Mouse (Mus musculus) C2C12 (cell line): ENCODE measurements around the gene Pla2g15. TPM values are rescaled to one million over a fixed set of nuclear protein-coding genes. Genes with fewer than 3 reads are reported as not detected.

ENCODE experiments used
- H3K27me3 ChIP-seq: one replicate; pipeline ENCODE4 v1.6.1; 2011; ENCODE audit not compliant: control insufficient read depth, insufficient read depth, insufficient read length
- H3K36me3 ChIP-seq: one replicate; pipeline ENCODE4 v1.6.1; 2011; ENCODE audit not compliant: control insufficient read depth, insufficient read depth
- H3K4me3 ChIP-seq: one replicate; pipeline ENCODE4 v1.5.1; 2011; ENCODE audit warnings: mild to moderate bottlenecking, control low read depth; ENCODE audit not compliant: poor library complexity, insufficient read depth, severe bottlenecking
- H3K79me2 ChIP-seq: one replicate; pipeline ENCODE4 v1.6.1; 2011; ENCODE audit not compliant: control insufficient read depth, insufficient read depth
- H3K79me3 ChIP-seq: one replicate; pipeline ENCODE4 v1.6.1; 2011; ENCODE audit warnings: low read depth, control low read depth
- H3ac ChIP-seq: one replicate; pipeline ENCODE3; 2011; ENCODE audit warnings: low read depth; ENCODE audit not compliant: control insufficient read depth, insufficient read length
- CEBPB ChIP-seq: IDR thresholded peaks from one replicate; pipeline ENCODE4 v1.6.1; 2011; ENCODE audit warnings: low read depth, mild to moderate bottlenecking, control low read depth, moderate library complexity
- CTCF ChIP-seq: IDR thresholded peaks from one replicate; pipeline ENCODE4 v1.5.1; 2011; ENCODE audit not compliant: control insufficient read depth, insufficient read depth, insufficient read length
- FOSL1 ChIP-seq: IDR thresholded peaks from one replicate; pipeline ENCODE4 v1.8.0; 2011; ENCODE audit warnings: mild to moderate bottlenecking, low read length; ENCODE audit not compliant: poor library complexity, insufficient read depth, severe bottlenecking
- MAX ChIP-seq: IDR thresholded peaks from one replicate; pipeline ENCODE4 v1.6.1; 2011; ENCODE audit warnings: mild to moderate bottlenecking, control low read depth
- MYOD1 ChIP-seq: IDR thresholded peaks from one replicate; pipeline ENCODE4 v1.6.1; 2011; ENCODE audit warnings: low read depth; ENCODE audit not compliant: control insufficient read depth, insufficient read length
- MYOG ChIP-seq: IDR thresholded peaks from one replicate; pipeline ENCODE4 v1.6.1; 2011; ENCODE audit not compliant: control insufficient read depth, insufficient read length; ENCODE audit errors: extremely low read depth
- USF1 ChIP-seq: IDR thresholded peaks from one replicate; pipeline ENCODE4 v1.6.1; 2011; ENCODE audit warnings: low read depth, mild to moderate bottlenecking, control low read depth, moderate library complexity
- polyA plus RNA-seq: library from polyadenylated mRNA; unstranded; fragments of >200 nt; fragmentation: generic; extraction: Trizol; gene quantifications from one replicate; pipeline ENCODE4 v1.2.1, GENCODE M21; 2012; ENCODE audit warnings: missing spikeins

Pla2g15 gene
- polyA plus RNA-seq, 1 experiment: 13.0 TPM

- H3K79me2 ChIP-seq: no peaks in the 10 kb centered on the region
- H3K27me3 ChIP-seq: no peaks in the 10 kb centered on the region
- no peak overlapping the region for H3K4me3 ChIP-seq
- H3ac ChIP-seq: no peak overlapping the region
- H3K79me3 ChIP-seq: no peaks in the 10 kb centered on the region
- peaks cover 3% of the 10 kb centered on the region for H3K36me3 ChIP-seq
- no peak for TF ChIP-seq USF1
- no peak for TF ChIP-seq FOSL1
- TF ChIP-seq CEBPB: no peak
- TF ChIP-seq CTCF: no peak
- TF ChIP-seq MAX: no peak
- TF ChIP-seq MYOD1: no peak
- no peak for TF ChIP-seq MYOG
Observed at GRCm38 (mm10) chr8:106135672-106136071, 14.5 kb upstream of the Pla2g15 start.

GRCm38 (mm10) chr8:106136156-106137130 lies 13.8 kb upstream of the Pla2g15 start, which contains the start of gene Esrp2:
TSS of gene Esrp2 (minus strand) at chr8:106136974.
- Histone ChIP-seq H3K79me3 (no peaks in the 10 kb centered on the region), H3K27me3 (no peaks in the 10 kb centered on the region), H3ac (no peak within 1 kb of the TSS), H3K79me2 (no peaks in the 10 kb centered on the region), H3K36me3 (peaks cover 3% of the 10 kb centered on the region), H3K4me3 (peak within 1 kb of the TSS; percentile 33)
- TF ChIP-seq MYOG (no peak), CTCF (no peak), MAX (no peak), FOSL1 (no peak), USF1 (no peak), CEBPB (no peak), MYOD1 (no peak)

GRCm38 (mm10) chr8:106137218-106137905 lies 12.8 kb upstream of the Pla2g15 start:
- TF ChIP-seq CTCF: no peak
- TF ChIP-seq USF1: no peak
- TF ChIP-seq MYOG: no peak
- TF ChIP-seq MYOD1: no peak
- TF ChIP-seq FOSL1: no peak
- TF ChIP-seq CEBPB: no peak
- TF ChIP-seq MAX: no peak
- H3K36me3 ChIP-seq: peaks cover 3% of the 10 kb centered on the region
- H3K79me3 ChIP-seq: no peaks in the 10 kb centered on the region
- H3ac ChIP-seq: no peak overlapping the region
- no peaks in the 10 kb centered on the region for H3K27me3 ChIP-seq
- no peak overlapping the region for H3K4me3 ChIP-seq
- H3K79me2 ChIP-seq: no peaks in the 10 kb centered on the region

- no peaks in the 10 kb centered on the region for H3K79me2 ChIP-seq
- peak overlapping the region; percentile 66 for H3ac ChIP-seq
- H3K79me3 ChIP-seq: no peaks in the 10 kb centered on the region
- H3K4me3 ChIP-seq: peak overlapping the region; percentile 33
- H3K27me3 ChIP-seq: no peaks in the 10 kb centered on the region
- no peaks in the 10 kb centered on the region for H3K36me3 ChIP-seq
- TF ChIP-seq USF1 (no peak), FOSL1 (no peak), MAX (no peak), MYOD1 (no peak)
Observed at GRCm38 (mm10) chr8:106137906-106138477, 12.2 kb upstream of the Pla2g15 start.

- TF ChIP-seq CEBPB: no peak
- no peak for TF ChIP-seq MAX
- no peak for TF ChIP-seq FOSL1
- TF ChIP-seq USF1: no peak
- TF ChIP-seq CTCF: no peak
- no peak for TF ChIP-seq MYOD1
- no peak for TF ChIP-seq MYOG
- no peaks in the 10 kb centered on the region for H3K79me3 ChIP-seq
- peak overlapping the region; percentile 66 for H3ac ChIP-seq
- peak overlapping the region; percentile 33 for H3K4me3 ChIP-seq
- no peaks in the 10 kb centered on the region for H3K27me3 ChIP-seq
- H3K79me2 ChIP-seq: no peaks in the 10 kb centered on the region
- no peaks in the 10 kb centered on the region for H3K36me3 ChIP-seq
Observed at GRCm38 (mm10) chr8:106138616-106139015, 11.6 kb upstream of the Pla2g15 start.
